Mouse (Mus musculus) lung, adult 2 months (tissue): ENCODE measurements at regions not wholly inside any gene's neighbourhood (a gene's known extent, or its start where the extent isn't known, plus 50 kb on each side); places are given as distances from the start of the nearest gene placed in this dataset.
A peak's percentile ranks its signal among the peaks of the same experiment; 100 is the strongest.

Source experiments
- DNase-seq: peaks from one replicate; pipeline ENCODE4 v3.0.0; 2022
- H3K4me1 ChIP-seq: fragments of 200-500 bp; 2 replicates; pipeline ENCODE4 v1.6.1; 2011; ENCODE audit warnings: low read length; ENCODE audit not compliant: control insufficient read depth, insufficient read depth
- H3K4me3 ChIP-seq: fragments of 200-500 bp; replicated peaks from 2 replicates; pipeline ENCODE3; 2011; ENCODE audit warnings: low read depth, mild to moderate bottlenecking, control low read depth, low read length; ENCODE audit errors: extremely low read depth
- CTCF ChIP-seq: fragments of 200-500 bp; IDR thresholded peaks from 2 replicates; pipeline ENCODE4 v1.5.1; 2011; ENCODE audit warnings: mild to moderate bottlenecking, low read length, control low read depth; ENCODE audit not compliant: insufficient read depth
- POLR2A ChIP-seq: fragments of 200-500 bp; IDR thresholded peaks from 2 replicates; pipeline ENCODE4 v1.6.1; 2011; ENCODE audit warnings: low read depth, mild to moderate bottlenecking, control low read depth, low read length, borderline replicate concordance; ENCODE audit errors: extremely low read depth
- WGBS: fragments of 180-500 bp; shearing (Covaris S2); methylation state at CpG from one replicate; pipeline ENCODE4 v1.1.7; 2018; 5-methylcytosine and 5-hydroxymethylcytosine counted together

DNA sequence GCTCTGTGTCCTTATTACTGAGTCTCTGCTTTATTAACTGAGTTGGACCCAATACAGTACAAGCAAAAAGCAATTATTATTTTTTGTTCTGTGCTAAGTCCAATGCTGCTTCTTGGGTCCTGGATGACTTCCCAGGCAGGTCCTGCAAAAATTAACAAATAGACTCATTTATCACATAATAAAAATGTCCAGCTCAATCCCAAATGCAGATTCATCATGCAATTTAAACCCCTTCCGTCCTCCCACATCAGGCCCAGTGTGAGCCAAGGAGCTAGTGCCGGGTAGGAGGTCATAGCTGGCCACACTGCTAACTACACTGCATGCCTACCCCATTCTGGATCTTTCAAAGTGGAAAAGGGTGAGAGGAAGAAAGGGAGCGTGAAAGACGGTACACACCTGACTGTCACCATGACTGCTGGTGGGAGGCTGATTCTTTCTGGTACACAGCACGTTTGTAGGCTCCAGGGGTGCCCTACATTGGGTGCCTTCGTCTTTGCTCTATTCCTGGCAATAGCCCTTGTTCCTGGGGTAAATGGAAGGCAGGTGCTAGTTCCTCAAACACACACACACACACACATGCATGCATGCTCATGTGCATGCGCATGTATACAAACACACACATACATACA, 515.7 kb upstream of the Gm19410 start:
- 79% methylated on average over 7 of the region's 7 CpGs for WGBS
- H3K4me1 ChIP-seq: no peaks in the 10 kb centered on the region
- H3K4me3 ChIP-seq: no peak overlapping the region
- TF ChIP-seq CTCF: no peak
- no peak for TF ChIP-seq POLR2A
- DNase-seq: no peak

DNA sequence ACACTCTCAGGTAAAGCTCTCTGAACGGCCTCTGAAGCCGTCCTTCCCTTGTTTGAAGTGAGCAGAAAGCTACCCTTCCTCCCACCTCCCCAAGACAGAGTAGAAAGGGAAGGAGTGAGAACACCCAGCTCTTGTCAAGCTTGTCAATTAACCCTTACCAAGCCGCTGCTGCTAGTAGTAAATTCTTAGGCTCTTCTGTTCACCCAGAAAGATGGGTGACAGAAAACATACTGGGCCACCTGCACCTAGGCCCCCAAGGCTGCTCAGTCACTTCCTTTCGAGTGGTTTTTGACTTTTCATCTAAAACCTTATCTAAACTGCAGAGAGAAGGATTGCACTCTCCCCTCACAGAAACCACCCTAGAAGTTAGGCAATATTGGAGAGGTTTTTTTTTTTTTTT, 514.9 kb upstream of the Gm19410 start:
- no peak overlapping the region for H3K4me3 ChIP-seq
- H3K4me1 ChIP-seq: no peaks in the 10 kb centered on the region
- TF ChIP-seq POLR2A (no peak), CTCF (no peak)
- no peak for DNase-seq
- 42% methylated on average over 4 of the region's 4 CpGs for WGBS

DNA sequence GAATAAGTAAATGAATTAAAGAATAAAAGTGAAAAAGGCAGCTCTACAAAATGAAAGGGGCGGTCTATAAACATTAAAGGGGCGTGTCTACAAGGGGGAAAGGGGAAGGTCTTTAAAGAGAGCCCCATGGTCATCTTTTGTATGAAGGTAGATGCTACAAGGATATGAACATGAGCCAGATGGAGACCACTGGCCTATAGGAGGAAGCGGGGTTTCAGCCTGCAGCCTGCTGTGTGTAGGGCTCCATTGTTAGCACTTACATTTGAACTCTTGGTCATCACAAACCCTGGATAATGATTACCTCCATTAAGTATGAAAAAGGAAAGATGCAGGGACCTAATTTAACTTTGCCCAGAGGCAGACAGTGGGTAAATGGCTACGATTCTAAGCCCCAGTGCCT, 511.6 kb upstream of the Gm19410 start:
- no peak for DNase-seq
- no peak overlapping the region for H3K4me3 ChIP-seq
- TF ChIP-seq POLR2A (no peak), CTCF (no peak)
- H3K4me1 ChIP-seq: no peaks in the 10 kb centered on the region
- WGBS: 81% methylated on average over 4 of the region's 4 CpGs

DNA sequence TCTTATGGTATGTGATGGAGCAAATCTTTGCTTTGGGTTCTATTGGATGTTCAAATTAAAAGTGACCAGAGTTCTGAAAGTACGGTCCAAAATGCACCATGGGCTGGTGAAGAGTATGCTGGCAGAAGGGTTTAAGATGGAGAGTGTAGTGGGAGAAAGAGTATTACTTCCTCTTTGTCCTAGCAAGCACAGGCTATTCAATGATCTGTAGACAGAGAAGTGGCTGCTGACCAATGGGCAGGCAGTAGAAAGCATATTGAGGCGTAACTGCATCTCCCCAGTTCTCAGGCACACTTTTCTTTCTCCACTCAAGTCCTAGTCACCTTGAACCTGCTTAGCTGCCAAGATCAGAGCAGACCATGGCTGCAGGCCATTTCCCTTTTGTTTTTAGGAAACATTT, 510.3 kb upstream of the Gm19410 start:
- TF ChIP-seq POLR2A: no peak
- TF ChIP-seq CTCF: no peak
- 81% methylated on average over 2 of the region's 2 CpGs for WGBS
- no peak for DNase-seq
- Histone ChIP-seq H3K4me3 (no peak overlapping the region), H3K4me1 (no peaks in the 10 kb centered on the region)

DNA sequence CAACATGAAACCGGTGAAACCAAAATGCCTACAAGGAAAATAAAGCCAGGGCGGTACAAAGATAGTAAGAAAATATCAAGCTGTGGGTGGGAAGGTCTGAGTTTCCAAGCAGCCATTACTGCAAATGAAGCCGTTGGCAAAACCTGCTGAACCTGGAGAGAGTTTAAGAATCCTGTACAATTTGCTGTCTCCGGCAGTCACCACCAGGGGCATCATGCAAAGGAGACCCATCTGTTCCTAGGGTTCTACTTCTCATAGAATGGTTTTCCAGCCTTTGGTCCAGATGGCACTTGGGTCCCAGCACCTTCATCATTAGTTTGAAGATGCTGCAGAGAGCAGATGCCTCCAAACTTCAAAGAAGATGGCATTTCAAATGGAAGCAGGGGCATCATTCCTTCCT, 508.6 kb upstream of the Gm19410 start:
- Histone ChIP-seq H3K4me3 (no peak overlapping the region), H3K4me1 (no peaks in the 10 kb centered on the region)
- TF ChIP-seq CTCF: peak; percentile 1; the same call in 1 of the 2 replicates
- no peak for TF ChIP-seq POLR2A
- no peak for DNase-seq
- 45% methylated on average over 4 of the region's 4 CpGs for WGBS

DNA sequence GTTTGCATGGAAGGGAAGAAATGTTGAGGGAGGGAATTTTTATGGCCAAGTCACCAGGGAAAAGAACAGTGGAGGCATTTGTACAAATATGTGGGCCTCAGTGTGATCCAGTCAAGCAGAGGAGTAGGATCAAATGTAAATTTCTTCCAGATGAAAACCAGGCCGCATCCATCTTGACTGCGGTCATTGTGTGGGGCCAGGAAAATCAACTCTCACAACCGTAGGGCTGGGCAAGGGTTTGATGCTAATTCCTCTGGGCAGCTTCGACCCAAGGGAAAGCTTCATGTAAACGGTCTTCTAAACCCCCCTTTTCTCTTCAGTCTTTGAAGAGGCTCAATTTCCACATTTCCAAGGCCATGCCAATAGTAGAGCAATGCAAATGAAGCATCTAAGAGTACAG, 497.4 kb upstream of the Gm19410 start:
- Histone ChIP-seq H3K4me1 (no peaks in the 10 kb centered on the region), H3K4me3 (no peak overlapping the region)
- no peak for DNase-seq
- 80% methylated on average over 5 of the region's 5 CpGs for WGBS
- TF ChIP-seq POLR2A: no peak
- TF ChIP-seq CTCF: no peak

DNA sequence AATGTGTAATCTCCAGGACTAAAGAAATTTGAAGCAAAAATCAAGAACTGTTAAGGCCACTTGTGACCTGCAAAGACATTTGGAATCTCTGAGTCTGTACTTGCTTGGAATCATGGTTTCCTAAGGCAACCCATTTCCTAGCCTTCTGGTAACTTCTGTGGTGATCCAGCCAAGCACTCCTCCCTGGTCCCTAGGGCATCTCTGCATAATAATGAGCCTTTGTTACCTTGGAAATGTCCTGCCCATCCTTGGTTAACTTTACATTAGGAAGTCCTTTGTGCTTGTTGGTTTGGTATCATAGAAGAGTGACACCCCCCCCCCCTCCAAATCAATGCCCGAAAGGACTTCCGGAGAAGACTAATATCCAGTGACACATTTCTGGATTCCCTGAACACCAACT, 496.6 kb upstream of the Gm19410 start:
- no peak for DNase-seq
- TF ChIP-seq CTCF (no peak), POLR2A (no peak)
- WGBS: 92% methylated on average over 2 of the region's 2 CpGs

DNA sequence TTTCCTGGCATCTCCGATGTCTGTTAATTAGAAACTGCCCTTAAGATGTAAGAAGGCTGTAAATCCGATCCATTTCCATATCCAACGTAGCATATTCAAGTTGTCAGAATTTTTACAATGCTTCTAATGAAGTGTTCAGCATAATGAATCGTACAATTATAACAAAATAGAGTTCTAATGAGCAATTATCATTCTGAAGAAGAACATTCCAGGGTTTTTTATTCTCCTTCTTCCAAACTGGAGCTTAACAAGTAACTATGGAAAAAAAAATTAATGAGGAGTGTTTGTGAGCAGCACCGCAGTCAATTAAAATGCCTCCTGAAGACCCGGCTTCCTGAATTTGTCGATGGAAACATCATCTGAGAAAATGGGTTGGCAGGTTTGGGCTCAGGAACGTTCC, 489.6 kb upstream of the Gm19410 start:
- no peak for TF ChIP-seq POLR2A
- TF ChIP-seq CTCF: no peak
- 78% methylated on average over 8 of the region's 8 CpGs for WGBS
- no peaks in the 10 kb centered on the region for H3K4me1 ChIP-seq

More for the DNA sequence above, 496.6 kb upstream of the Gm19410 start:
- no peaks in the 10 kb centered on the region for H3K4me1 ChIP-seq
- H3K4me3 ChIP-seq: no peak overlapping the region

DNA sequence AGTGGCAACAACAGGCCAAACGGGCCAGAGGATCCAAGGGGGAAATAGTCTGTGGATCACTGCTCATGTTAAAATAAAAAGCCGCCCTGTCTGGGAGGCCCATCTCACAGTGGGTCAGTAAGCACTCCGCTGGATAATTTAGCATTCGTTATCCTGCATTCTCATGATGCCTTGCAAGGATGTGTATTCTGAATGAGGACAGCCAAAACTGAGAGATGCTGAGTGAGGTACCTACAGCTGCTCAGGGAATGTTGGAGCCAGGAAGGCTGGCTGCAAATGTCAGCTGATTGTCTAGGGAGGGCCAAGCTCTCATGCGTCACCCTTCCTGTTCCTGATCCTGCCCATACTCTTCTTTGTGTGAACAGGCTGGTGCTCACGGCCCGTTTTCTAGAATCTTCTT, 489.1 kb upstream of the Gm19410 start:
- H3K4me3 ChIP-seq: no peak overlapping the region
- H3K4me1 ChIP-seq: no peaks in the 10 kb centered on the region
- TF ChIP-seq CTCF: no peak
- TF ChIP-seq POLR2A: no peak
- WGBS: 76% methylated on average over 7 of the region's 7 CpGs
- DNase-seq: no peak

More for the DNA sequence above, 489.6 kb upstream of the Gm19410 start:
- no peak overlapping the region for H3K4me3 ChIP-seq
- no peak for DNase-seq

DNA sequence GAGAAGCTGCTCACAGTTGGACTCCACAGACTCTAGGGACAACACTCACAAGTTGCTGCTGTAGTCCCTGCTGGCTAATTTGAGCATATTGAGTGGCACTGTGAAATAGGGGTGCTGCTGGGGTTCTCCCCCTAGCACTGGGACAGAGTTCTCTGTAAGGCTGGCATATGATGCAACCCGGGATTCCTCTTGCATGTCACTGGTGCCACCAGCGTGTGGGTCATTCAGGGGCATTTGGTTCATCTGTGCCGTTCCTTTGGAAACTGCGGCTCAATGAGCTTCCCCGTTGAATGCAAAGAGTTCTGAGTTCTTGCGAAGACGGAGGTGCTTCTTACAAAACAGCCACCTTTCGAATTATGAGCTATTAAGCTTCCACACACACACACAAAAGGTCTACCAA, 486.6 kb upstream of the Gm19410 start:
- 90% methylated on average over 8 of the region's 8 CpGs for WGBS
- TF ChIP-seq CTCF: no peak
- TF ChIP-seq POLR2A: no peak
- Histone ChIP-seq H3K4me1 (no peaks in the 10 kb centered on the region), H3K4me3 (no peak overlapping the region)
- DNase-seq: no peak
